Mouse (Mus musculus) G1E (cell line): Measurements from ENCODE around the gene Zfp597.

Experiments
- CTCF ChIP-seq: IDR thresholded peaks from 2 replicates; pipeline ENCODE4 v1.5.1; 2012; ENCODE audit warnings: low read depth, low read length, inconsistent platforms, mixed read lengths
- GATA1 ChIP-seq: IDR thresholded peaks from 2 replicates; pipeline ENCODE4 v1.6.1; 2012; ENCODE audit warnings: borderline replicate concordance, low read length, inconsistent platforms, mixed read lengths
- GATA2 ChIP-seq: IDR thresholded peaks from 2 replicates; pipeline ENCODE4 v1.6.1; 2012; ENCODE audit warnings: low read depth, low read length, inconsistent platforms, borderline replicate concordance
- POLR2AphosphoS5 ChIP-seq: IDR thresholded peaks from 2 replicates; pipeline ENCODE4 v1.6.1; 2012; ENCODE audit warnings: low read depth, low read length, inconsistent platforms; ENCODE audit not compliant: insufficient replicate concordance
- TAL1 ChIP-seq: conservative IDR thresholded peaks from 2 replicates; pipeline ENCODE4 v1.6.1; 2012; ENCODE audit warnings: low read depth, low read length, inconsistent platforms, mixed read lengths

- TF ChIP-seq POLR2AphosphoS5 (no peak), CTCF (no peak), GATA1 (no peak), TAL1 (no peak), GATA2 (no peak)
Observed at GRCm38 (mm10) chr16:3829727-3830126, 54.6 kb downstream of the Zfp597 start.
